Mouse (Mus musculus) hindbrain, embryonic 11.5 days (tissue): ENCODE data around the gene Mucl1. TPM values are rescaled to one million over a fixed set of nuclear protein-coding genes. Genes with fewer than 3 reads are reported as not detected.
A peak's percentile ranks its signal among the peaks of the same experiment; 100 is the strongest.
"Not testable (repeated sequence)": the region's sequence is repeated elsewhere in the genome, so short reads cannot be mapped to it uniquely, and the experiment has no call there.

ENCODE experiments used
- ATAC-seq: fragments of 200-750 bp; cut with Nextera tagmentation; 2 replicates; pipeline ENCODE4 v1.8.0; 2017; ENCODE audit warnings: mild to moderate bottlenecking, moderate TSS enrichment, moderate library complexity; ENCODE audit not compliant: low FRiP score
- DNase-seq: peaks from one replicate; pipeline ENCODE4 v3.0.0-alpha.2; 2015; ENCODE audit warnings: low spot score
- H3K27ac ChIP-seq: fragments of 300-500 bp; sonication (generic); 2 replicates; pipeline ENCODE4 v1.5.1; 2014; ENCODE audit warnings: mild to moderate bottlenecking, low read depth, low read length
- H3K27me3 ChIP-seq: fragments of 300-500 bp; sonication (generic); 2 replicates; pipeline ENCODE4 v1.6.1; 2014; ENCODE audit warnings: mild to moderate bottlenecking, low read length, moderate library complexity, mixed read lengths; ENCODE audit not compliant: control insufficient read depth, insufficient read depth
- H3K36me3 ChIP-seq: fragments of 300-500 bp; sonication (generic); 2 replicates; pipeline ENCODE4 v1.6.1; 2014; ENCODE audit warnings: mild to moderate bottlenecking, low read length, moderate library complexity, mixed read lengths; ENCODE audit not compliant: control insufficient read depth, insufficient read depth
- H3K4me1 ChIP-seq: fragments of 300-500 bp; sonication (generic); replicated peaks from 2 replicates; pipeline ENCODE4 v1.6.1; 2014; ENCODE audit warnings: low read length, mixed read lengths; ENCODE audit not compliant: control insufficient read depth, insufficient read depth
- H3K4me2 ChIP-seq: fragments of 300-500 bp; sonication (generic); replicated peaks from 2 replicates; pipeline ENCODE4 v1.6.1; 2014; ENCODE audit warnings: mild to moderate bottlenecking, low read depth, low read length
- H3K4me3 ChIP-seq: fragments of 300-500 bp; sonication (generic); 2 replicates; pipeline ENCODE4 v1.5.1; 2014; ENCODE audit warnings: low read depth, low read length
- H3K9ac ChIP-seq: fragments of 300-500 bp; sonication (generic); 2 replicates; pipeline ENCODE4 v1.6.1; 2014; ENCODE audit warnings: low read depth, low read length
- H3K9me3 ChIP-seq: fragments of 300-500 bp; sonication (generic); 2 replicates; pipeline ENCODE4 v1.6.1; 2016; ENCODE audit warnings: low read length; ENCODE audit not compliant: control insufficient read depth
- WGBS: fragments of 180-500 bp; shearing (Covaris S2); extraction: QIAGEN DNeasy Blood & Tissue Kit; methylation state at CpG from one replicate; pipeline ENCODE4 v1.1.7; 2014; 5-methylcytosine and 5-hydroxymethylcytosine counted together
- polyA plus RNA-seq: library from polyadenylated mRNA; unstranded; fragments of >200 nt; fragmentation: Nextera tagmentation; extraction: Ambion mirVana; gene quantifications from 2 replicates; pipeline ENCODE4 v1.2.1, GENCODE M21; 2014

Gene Mucl1
- polyA plus RNA-seq = not detected in 2 replicates

GRCm38 (mm10) chr15:103755369-103755768 is at the start of gene Mucl1:
TSS of gene Mucl1 (minus strand) at chr15:103755469.
- Histone ChIP-seq H3K27me3 (no peaks in the 10 kb centered on the region), H3K4me2 (no peak within 1 kb of the TSS), H3K9ac (no peak within 1 kb of the TSS), H3K4me1 (no peaks in the 10 kb centered on the region), H3K9me3 (no peaks in the 10 kb centered on the region), H3K27ac (no peak within 1 kb of the TSS), H3K36me3 (no peaks in the 10 kb centered on the region), H3K4me3 (no peak within 1 kb of the TSS)
- no peak for DNase-seq
- no peak for ATAC-seq
- 94% methylated on average over 2 of the region's 2 CpGs for WGBS

- H3K4me1 ChIP-seq, H3K9me3 ChIP-seq, H3K9ac ChIP-seq, H3K36me3 ChIP-seq, H3K4me2 ChIP-seq, H3K27me3 ChIP-seq, H3K27ac ChIP-seq, H3K4me3 ChIP-seq: not testable (repeated sequence)
- WGBS = 3% methylated on average over 5 of the region's 5 CpGs
- DNase-seq = peak; percentile 82
- ATAC-seq = peak; percentile 61; the same call in 1 of the 2 replicates
Measured at GRCm38 (mm10) chr15:103766836-103767235, 11.6 kb upstream of the Mucl1 start.

GRCm38 (mm10) chr15:103716861-103717260 is 38.4 kb downstream of the Mucl1 start:
- H3K27me3 ChIP-seq, H3K4me1 ChIP-seq, H3K27ac ChIP-seq, ATAC-seq, H3K4me3 ChIP-seq, H3K36me3 ChIP-seq, H3K4me2 ChIP-seq, H3K9me3 ChIP-seq, DNase-seq, H3K9ac ChIP-seq: not testable (repeated sequence)
- 88% methylated on average over 3 of the region's 5 CpGs for WGBS

Other genes with a start within 250 kb of the Mucl1 start
- 47.9 and 53.7 TPM in 2 replicates for gene Ppp1r1a, start 217.5 kb downstream of the Mucl1 start, polyA plus RNA-seq
- not detected in 2 replicates for gene Glycam1, start 190.4 kb downstream of the Mucl1 start, polyA plus RNA-seq
- not detected in 2 replicates for gene Mucl2, start 143.8 kb upstream of the Mucl1 start, polyA plus RNA-seq